ENCODE assay signal across 16 mouse cellular contexts in genomic region chr2:102638690-102639089, GRCm38 (mm10). TPM values are rescaled to one million over a fixed set of nuclear protein-coding genes. Genes with fewer than 3 reads are reported as not detected.
"Had no signal": no experiment of that assay in that cellular context is flagged by ENCODE, and none has a peak within 500 bp of the region (broad histone marks: within the 10 kb centered on the region; RNA-seq: fewer than 3 reads in every experiment).

No protein-coding gene starts in this region.

- H3K27ac ChIP-seq: kidney, embryonic 15.5 days; left cerebral cortex, adult 2 months; liver, embryonic 13.5 days; midbrain, embryonic 12.5 days had no signal

- H3K9ac ChIP-seq: kidney, embryonic 15.5 days; liver, embryonic 13.5 days; midbrain, embryonic 12.5 days had no signal

- DNase-seq: kidney, adult 11 months; kidney, adult 8-10 months; kidney, postnatal 10 days; kidney, postnatal 36 days; layer of hippocampus, postnatal 36 days; liver, embryonic 13.5 days; lung, adult 2 months; lung, postnatal 14 days; lung, postnatal 4 days; thymus, adult 18-20 months; thymus, postnatal 36 days had no signal

- H3K27me3 ChIP-seq: kidney, embryonic 15.5 days; liver, embryonic 13.5 days; midbrain, embryonic 12.5 days had no signal

- H3K4me2 ChIP-seq: kidney, embryonic 15.5 days; liver, embryonic 13.5 days; midbrain, embryonic 12.5 days had no signal

- H3K36me3 ChIP-seq: kidney, embryonic 15.5 days; liver, embryonic 13.5 days; midbrain, embryonic 12.5 days had no signal

- H3K4me1 ChIP-seq: kidney, embryonic 15.5 days; liver, embryonic 13.5 days had no signal

- H3K4me3 ChIP-seq: kidney, embryonic 15.5 days; left cerebral cortex, adult 2 months; liver, embryonic 13.5 days; midbrain, embryonic 12.5 days had no signal

- H3K9me3 ChIP-seq: kidney, embryonic 15.5 days; liver, embryonic 13.5 days; midbrain, embryonic 12.5 days had no signal

RNA-seq across cellular contexts. Expression of gene Slc1a2, which starts 19.8 kb away (rescaled TPM):
- total RNA-seq: megakaryocyte progenitor cell, adult 5-6 weeks; megakaryocyte-erythroid progenitor cell, adult 5-6 weeks had no signal
